12 mouse cellular contexts compared by ENCODE assay signal in genomic region chr11:24091393-24092080, GRCm38 (mm10). TPM values are rescaled to one million over a fixed set of nuclear protein-coding genes. Genes with fewer than 3 reads are reported as not detected.
DNase-seq lines count a peak whose midpoint lies in the region; ATAC-seq and TF ChIP-seq lines count a peak whose summit lies in the region.
"Had no signal": no experiment of that assay in that cellular context is flagged by ENCODE, and none has a peak within 500 bp of the region (broad histone marks: within the 10 kb centered on the region; RNA-seq: fewer than 3 reads in every experiment).

No protein-coding gene starts in this region.

- no peaks in the 10 kb centered on the region for H3K27me3 ChIP-seq in heart, embryonic 13.5 days (replicated peaks)
- no peaks in the 10 kb centered on the region for H3K27me3 ChIP-seq in G1E (ENCODE audit: insufficient read depth, low read length)
- H3K27me3 ChIP-seq in forebrain, embryonic 16.5 days (replicated peaks; ENCODE audit: control insufficient read depth, insufficient read depth, low read length) = no peaks in the 10 kb centered on the region
- no peaks in the 10 kb centered on the region; the same call in 1 of the 2 replicates for H3K27me3 ChIP-seq in midbrain, embryonic 13.5 days

- no peaks in the 10 kb centered on the region for H3K9me3 ChIP-seq in heart, embryonic 13.5 days
- no peaks in the 10 kb centered on the region for H3K9me3 ChIP-seq in G1E (replicated peaks)
- no peaks in the 10 kb centered on the region for H3K9me3 ChIP-seq in forebrain, embryonic 16.5 days (ENCODE audit: control insufficient read depth, low read length)
- H3K9me3 ChIP-seq in midbrain, embryonic 13.5 days = no peaks in the 10 kb centered on the region

- H3K4me3 ChIP-seq in heart, embryonic 13.5 days = no peak overlapping the region
- H3K4me3 ChIP-seq in G1E (ENCODE audit: low read depth, low read length) = peak overlapping the region; percentile 18; the same call in 1 of the 2 replicates
- peak overlapping the region; percentile 31 for H3K4me3 ChIP-seq in forebrain, embryonic 16.5 days (replicated peaks; ENCODE audit: low read length)
- H3K4me3 ChIP-seq in midbrain, embryonic 13.5 days (replicated peaks) = peak overlapping the region; percentile 18; the same call in 1 of the 2 replicates
- H3K4me3 ChIP-seq: gastrocnemius, adult 2 months had no signal

- WGBS in heart, embryonic 13.5 days = 36% methylated on average over 15 of the region's 15 CpGs
- 20% methylated on average over 15 of the region's 15 CpGs for WGBS in forebrain, embryonic 16.5 days
- WGBS in midbrain, embryonic 13.5 days = 19% methylated on average over 15 of the region's 15 CpGs

- no peak for DNase-seq in heart, adult 8-10 months (ENCODE audit: low spot score)
- no peak for DNase-seq in G1E (ENCODE audit: low spot score)
- no peak for DNase-seq in gastrocnemius, postnatal 25 days
- no peak for DNase-seq in layer of hippocampus, adult 11-12 months (ENCODE audit: low spot score)
- DNase-seq: gastrocnemius, adult 2 months had no signal

- peak overlapping the region; percentile 54; the same call in 1 of the 2 replicates for H3K9ac ChIP-seq in heart, embryonic 13.5 days
- peak overlapping the region; percentile 57 for H3K9ac ChIP-seq in forebrain, embryonic 16.5 days (replicated peaks; ENCODE audit: low read depth, low read length)
- H3K9ac ChIP-seq in midbrain, embryonic 13.5 days (replicated peaks) = peak overlapping the region; percentile 36; the same call in 1 of the 2 replicates

- peaks cover 41% of the 10 kb centered on the region for H3K36me3 ChIP-seq in heart, embryonic 13.5 days
- peaks cover 83% of the 10 kb centered on the region for H3K36me3 ChIP-seq in G1E (replicated peaks)
- H3K36me3 ChIP-seq in forebrain, embryonic 16.5 days (ENCODE audit: control insufficient read depth, insufficient read depth) = peaks cover 7% of the 10 kb centered on the region; the same call in 1 of the 2 replicates
- peaks cover 29% of the 10 kb centered on the region for H3K36me3 ChIP-seq in midbrain, embryonic 13.5 days

- H3K27ac ChIP-seq in heart, embryonic 13.5 days (replicated peaks) = no peak overlapping the region
- H3K27ac ChIP-seq in forebrain, embryonic 16.5 days (ENCODE audit: low read length) = peak overlapping the region; percentile 83
- H3K27ac ChIP-seq in midbrain, embryonic 13.5 days = peak overlapping the region; percentile 51; the same call in 1 of the 2 replicates
- H3K27ac ChIP-seq: gastrocnemius, adult 2 months had no signal

- H3K4me2 ChIP-seq in heart, embryonic 13.5 days = peak overlapping the region; percentile 47
- H3K4me2 ChIP-seq in forebrain, embryonic 16.5 days (ENCODE audit: low read length) = peak overlapping the region; percentile 66
- peak overlapping the region; percentile 46 for H3K4me2 ChIP-seq in midbrain, embryonic 13.5 days (replicated peaks)

- H3K4me1 ChIP-seq in heart, embryonic 13.5 days = peaks cover 45% of the 10 kb centered on the region
- H3K4me1 ChIP-seq in G1E (ENCODE audit: insufficient read depth, low read depth, low read length) = peaks cover 76% of the 10 kb centered on the region
- peaks cover 85% of the 10 kb centered on the region for H3K4me1 ChIP-seq in forebrain, embryonic 16.5 days (replicated peaks; ENCODE audit: control insufficient read depth, insufficient read depth, low read length)
- peaks cover 95% of the 10 kb centered on the region for H3K4me1 ChIP-seq in midbrain, embryonic 13.5 days (replicated peaks)

- no peak for ATAC-seq in heart, embryonic 13.5 days (ENCODE audit: extremely low read depth, insufficient number of reproducible peaks, low FRiP score, low TSS enrichment)
- ATAC-seq in G1E (ENCODE audit: extremely low read depth, insufficient number of reproducible peaks, low FRiP score, poor library complexity, severe bottlenecking) = no peak
- no peak for ATAC-seq in forebrain, embryonic 16.5 days
- ATAC-seq in midbrain, embryonic 13.5 days = peak; percentile 57
- ATAC-seq in megakaryocyte-erythroid progenitor cell, adult 5-6 weeks (replicated peaks; ENCODE audit: low FRiP score, low TSS enrichment, poor library complexity, severe bottlenecking) = no peak

- no peak for TF ChIP-seq CTCF in G1E (IDR thresholded peaks at IDR 0.05; ENCODE audit: low read depth, low read length)

RNA-seq across cellular contexts. Expression of gene Bcl11a, which starts 13.7 kb away (rescaled TPM):
- polyA plus RNA-seq in heart, embryonic 13.5 days (2015; fragmentation: Nextera tagmentation; extraction: Ambion mirVana) = 15.3 and 15.9 TPM in 2 replicates
- total RNA-seq in heart, adult 8-10 months (2022) = 1 to 10 TPM; 2.6 to 4.0 (median 2.9) TPM
- total RNA-seq in G1E (2014; fragmentation: Nextera tagmentation) (93.2 and 102 TPM in 2 replicates), G1E (2017) (20.6 and 25.4 TPM in 2 replicates)
- polyA plus RNA-seq in G1E (2012) = 53.5 and 54.9 TPM in 2 replicates
- 236 and 244 TPM in 2 replicates for polyA plus RNA-seq in forebrain, embryonic 16.5 days (2015; fragmentation: Nextera tagmentation; extraction: Ambion mirVana)
- 97.6 and 102 TPM in 2 replicates for polyA plus RNA-seq in midbrain, embryonic 13.5 days (2015; fragmentation: Nextera tagmentation; extraction: Ambion mirVana)
- total RNA-seq in megakaryocyte-erythroid progenitor cell, adult 5-6 weeks (2014; fragmentation: Nextera tagmentation) = 194 and 225 TPM in 2 replicates
- total RNA-seq in megakaryocyte-erythroid progenitor cell, adult 5-6 weeks (2017) = 69.3 and 74.2 TPM in 2 replicates
- under 1 TPM in 1 of 2 experiments, not detected in 1; 0.05 TPM for total RNA-seq in gastrocnemius, postnatal 25 days (2021)
- total RNA-seq: gastrocnemius, adult 2 months had no signal
- polyA plus RNA-seq: C2C12 had no signal

RNA-seq across cellular contexts. Expression of gene A830031A19Rik, which starts 16.7 kb away (rescaled TPM):
- polyA plus RNA-seq in heart, embryonic 13.5 days (2015; fragmentation: Nextera tagmentation; extraction: Ambion mirVana) = not detected in 2 replicates
- total RNA-seq in heart, adult 8-10 months (2022) = not detected
- total RNA-seq in G1E (2014; fragmentation: Nextera tagmentation) = not detected in 2 replicates
- total RNA-seq in G1E (2017) = 0.16 TPM in 1 of 2 replicates, not detected in the other
- not detected in 2 replicates for polyA plus RNA-seq in G1E (2012)
- not detected in 2 replicates for polyA plus RNA-seq in forebrain, embryonic 16.5 days (2015; fragmentation: Nextera tagmentation; extraction: Ambion mirVana)
- polyA plus RNA-seq in midbrain, embryonic 13.5 days (2015; fragmentation: Nextera tagmentation; extraction: Ambion mirVana) = not detected in 2 replicates
- total RNA-seq in megakaryocyte-erythroid progenitor cell, adult 5-6 weeks (2014; fragmentation: Nextera tagmentation) = not detected in 2 replicates
- total RNA-seq in megakaryocyte-erythroid progenitor cell, adult 5-6 weeks (2017) = not detected in 2 replicates
- total RNA-seq in gastrocnemius, postnatal 25 days (2021) = not detected
- total RNA-seq: gastrocnemius, adult 2 months; megakaryocyte progenitor cell, adult 5-6 weeks had no signal
- polyA plus RNA-seq: C2C12; kidney, embryonic 16.5 days had no signal

Comparison
In these comparisons a context has a peak if more than half of its experiments do, and no peak if none do; other contexts are left out.
1. RNA of gene Bcl11a, which starts 13.7 kb away (total RNA-seq): 69.3 to 225 TPM in megakaryocyte-erythroid progenitor cell, adult 5-6 weeks and 20.6 to 102 TPM in G1E; 2.6 to 4.0 TPM in heart, adult 8-10 months and 0.05 TPM in gastrocnemius, postnatal 25 days; every median in the first group is over 4 times any median in the second.
2. Peak in every context shown above with its lines, with median percentiles within 50 percentile points of each other: H3K4me2 ChIP-seq and H3K9ac ChIP-seq.